Mouse (Mus musculus) ES-E14 (cell line): ENCODE results near the gene Rplp2.

Experiments used
- CHD2 ChIP-seq: IDR thresholded peaks from 2 replicates; pipeline ENCODE4 v1.6.1; 2014; ENCODE audit warnings: mild to moderate bottlenecking, low read depth, low read length, inconsistent platforms
- HCFC1 ChIP-seq: IDR thresholded peaks from 2 replicates; pipeline ENCODE4 v1.6.1; 2012; ENCODE audit warnings: low read length, inconsistent platforms, borderline replicate concordance; ENCODE audit not compliant: insufficient read depth
- MAFK ChIP-seq: IDR thresholded peaks from 2 replicates; pipeline ENCODE4 v1.6.1; 2014; ENCODE audit warnings: mild to moderate bottlenecking, low read depth, low read length, inconsistent platforms; ENCODE audit not compliant: insufficient read depth
- ZC3H11A ChIP-seq: IDR thresholded peaks from 2 replicates; pipeline ENCODE4 v1.6.1; 2012; ENCODE audit warnings: low read depth, mild to moderate bottlenecking, inconsistent platforms, low read length, borderline replicate concordance
- ZNF384 ChIP-seq: IDR thresholded peaks from 2 replicates; pipeline ENCODE4 v1.6.1; 2012; ENCODE audit warnings: low read depth, low read length, inconsistent platforms

DNA sequence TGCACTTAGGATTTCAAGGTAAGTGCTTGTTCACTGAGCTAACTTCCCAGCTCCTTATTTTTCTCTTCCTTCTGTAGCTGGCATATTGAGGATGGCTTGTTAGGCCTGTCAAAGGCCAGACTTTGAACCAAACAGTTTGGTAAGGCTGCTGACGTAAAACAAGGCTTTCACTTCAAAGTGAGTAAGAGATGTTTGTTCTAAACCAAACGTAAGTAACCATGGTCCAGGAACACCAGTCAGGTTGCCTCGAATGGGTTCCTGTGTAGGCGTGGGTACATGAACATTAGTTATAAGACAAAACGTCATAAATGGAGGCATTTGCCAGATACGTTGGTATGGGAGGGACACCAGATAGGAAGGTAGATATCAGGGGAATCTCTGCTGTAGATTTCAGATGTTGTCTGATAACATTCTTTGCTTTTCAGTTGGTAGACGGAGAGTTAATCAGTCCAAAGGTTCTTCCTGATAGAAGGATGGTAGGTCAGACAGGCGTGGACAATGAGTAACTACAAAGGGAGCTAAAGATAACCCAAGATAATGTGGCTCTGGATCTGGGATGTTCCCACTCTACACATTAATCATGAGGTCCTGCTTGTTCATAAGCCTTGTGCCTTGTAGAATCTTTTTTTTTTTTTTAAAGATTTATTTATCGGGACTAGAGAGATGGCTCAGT, 27.0 kb upstream of the Rplp2 start:
- TF ChIP-seq HCFC1, result no peak
- TF ChIP-seq MAFK, result no peak
- no peak for TF ChIP-seq CHD2
- TF ChIP-seq ZNF384, result no peak
- no peak for TF ChIP-seq ZC3H11A
